In genomic region chr5:92263761-92264359, GRCm38 (mm10) we compare ENCODE assay signal across 9 mouse cellular contexts. TPM values are rescaled to one million over a fixed set of nuclear protein-coding genes. Genes with fewer than 3 reads are reported as not detected.
A peak's percentile ranks its signal among the peaks of the same experiment; 100 is the strongest.
DNase-seq lines count a peak whose midpoint lies in the region; ATAC-seq and TF ChIP-seq lines count a peak whose summit lies in the region.
"Had no signal": no experiment of that assay in that cellular context is flagged by ENCODE, and none has a peak within 500 bp of the region (broad histone marks: within the 10 kb centered on the region; RNA-seq: fewer than 3 reads in every experiment).

No protein-coding gene starts in this region.

- peaks cover 17% of the 10 kb centered on the region for H3K4me1 ChIP-seq in heart, embryonic 10.5 days

- ATAC-seq in CD4-positive, CD25-positive, alpha-beta regulatory T cell, adult 4 months, result no peak

- no peak overlapping the region for H3K4me3 ChIP-seq in heart, embryonic 10.5 days
- H3K4me3 ChIP-seq in layer of hippocampus, adult 2 months, result no peak overlapping the region

- H3K27ac ChIP-seq in heart, embryonic 10.5 days, result peak overlapping the region; percentile 26; the same call in 1 of the 2 replicates
- peak overlapping the region; percentile 74 for H3K27ac ChIP-seq in layer of hippocampus, adult 2 months

- 28% methylated on average over 4 of the region's 4 CpGs for WGBS in heart, embryonic 10.5 days

- DNase-seq in gastrocnemius, postnatal 10 days, result peak; percentile 49
- no peak for DNase-seq in gastrocnemius, postnatal 36 days
- DNase-seq in embryo, embryonic 11 days, result peak; percentile 40
- peak; percentile 87 for DNase-seq in heart, embryonic 10.5 days (ENCODE audit: low spot score)
- DNase-seq in layer of hippocampus, adult 2 months (ENCODE audit: low spot score in 2 of 2), result peak; percentile 70 to 89
- DNase-seq in lung, postnatal 4 days, result peak; percentile 66 to 73
- DNase-seq in right cerebral cortex, postnatal 4 days, result peak; percentile 76

- H3K36me3 ChIP-seq in heart, embryonic 10.5 days, result no peaks in the 10 kb centered on the region

- no peaks in the 10 kb centered on the region for H3K9me3 ChIP-seq in heart, embryonic 10.5 days

- no peak for TF ChIP-seq CTCF in layer of hippocampus, adult 2 months (conservative IDR thresholded peaks at IDR 0.05)

- no peaks in the 10 kb centered on the region for H3K27me3 ChIP-seq in heart, embryonic 10.5 days (ENCODE audit: insufficient read depth, poor library complexity, severe bottlenecking)

- intact Hi-C loops in gastrocnemius, postnatal 36 days (cut with DNase I), result no loop called here

RNA-seq across cellular contexts. Expression of gene Ppef2, which starts 7.8 kb away (rescaled TPM):
- total RNA-seq in gastrocnemius, postnatal 10 days (2021), result not detected
- not detected for total RNA-seq in gastrocnemius, postnatal 36 days (2021)
- polyA plus RNA-seq in heart, embryonic 10.5 days (2016; fragmentation: Nextera tagmentation; extraction: Ambion mirVana), result 0.14 TPM in 1 of 2 replicates, not detected in the other
- total RNA-seq in layer of hippocampus, adult 2 months (2021), result 1 to 10 TPM; 1.0 to 1.1 TPM
- under 1 TPM in 1 of 2 experiments, not detected in 1; 0.27 TPM for polyA plus RNA-seq in CD4-positive, CD25-positive, alpha-beta regulatory T cell, adult 4 months (2017; shearing (Covaris generic))

RNA-seq across cellular contexts. Expression of gene Naaa, which starts 14.1 kb away (rescaled TPM):
- 10 to 100 TPM in 1 of 2 experiments, 1 to 10 TPM in 1; 8.9 to 11.7 TPM for total RNA-seq in gastrocnemius, postnatal 10 days (2021)
- total RNA-seq in gastrocnemius, postnatal 36 days (2021), result 1 to 10 TPM; 4.4 to 5.3 TPM
- 7.0 and 9.2 TPM in 2 replicates for polyA plus RNA-seq in heart, embryonic 10.5 days (2016; fragmentation: Nextera tagmentation; extraction: Ambion mirVana)
- 10 to 100 TPM; 50.1 to 51.0 TPM for total RNA-seq in layer of hippocampus, adult 2 months (2021)
- polyA plus RNA-seq in CD4-positive, CD25-positive, alpha-beta regulatory T cell, adult 4 months (2017; shearing (Covaris generic)), result 10 to 100 TPM; 11.1 to 11.8 TPM

RNA-seq across cellular contexts. Expression of gene Sdad1, which starts 46.4 kb away (rescaled TPM):
- total RNA-seq in gastrocnemius, postnatal 10 days (2021), result 10 to 100 TPM; 20.3 to 20.8 TPM
- 10 to 100 TPM; 13.4 to 18.1 TPM for total RNA-seq in gastrocnemius, postnatal 36 days (2021)
- polyA plus RNA-seq in heart, embryonic 10.5 days (2016; fragmentation: Nextera tagmentation; extraction: Ambion mirVana), result 33.2 and 39.5 TPM in 2 replicates
- total RNA-seq in layer of hippocampus, adult 2 months (2021), result 10 to 100 TPM; 20.0 to 23.1 TPM
- 10 to 100 TPM; 41.8 to 62.4 TPM for polyA plus RNA-seq in CD4-positive, CD25-positive, alpha-beta regulatory T cell, adult 4 months (2017; shearing (Covaris generic))

RNA-seq across cellular contexts. Expression of gene U90926, which starts 48.7 kb away (rescaled TPM):
- not detected for total RNA-seq in gastrocnemius, postnatal 10 days (2021)
- total RNA-seq in gastrocnemius, postnatal 36 days (2021), result not detected
- not detected in 2 replicates for polyA plus RNA-seq in heart, embryonic 10.5 days (2016; fragmentation: Nextera tagmentation; extraction: Ambion mirVana)
- total RNA-seq in layer of hippocampus, adult 2 months (2021), result not detected
- not detected for polyA plus RNA-seq in CD4-positive, CD25-positive, alpha-beta regulatory T cell, adult 4 months (2017; shearing (Covaris generic))
- polyA plus RNA-seq: cortical plate, adult 2 months had no signal

Comparison
In these comparisons a context has a peak if more than half of its experiments do, and no peak if none do; other contexts are left out.
1. DNase-seq: peak in gastrocnemius, postnatal 10 days (single experiment), embryo, embryonic 11 days (single experiment), heart, embryonic 10.5 days (single experiment), layer of hippocampus, adult 2 months (2 of 2), lung, postnatal 4 days (2 of 2) and right cerebral cortex, postnatal 4 days (single experiment); none in gastrocnemius, postnatal 36 days (0 of 2).
2. RNA of gene Naaa, which starts 14.1 kb away (total RNA-seq): 50.1 to 51.0 TPM in layer of hippocampus, adult 2 months; 8.9 to 11.7 TPM in gastrocnemius, postnatal 10 days and 4.4 to 5.3 TPM in gastrocnemius, postnatal 36 days; every median in the first group is over 4 times any median in the second.